Mouse (Mus musculus) C2C12 (cell line): ENCODE data around the gene 1700069L16Rik. TPM values are rescaled to one million over a fixed set of nuclear protein-coding genes. Genes with fewer than 3 reads are reported as not detected.

Experiments used
- H3K27me3 ChIP-seq: one replicate; pipeline ENCODE4 v1.6.1; 2011; ENCODE audit not compliant: control insufficient read depth, insufficient read depth, insufficient read length
- H3K36me3 ChIP-seq: one replicate; pipeline ENCODE4 v1.6.1; 2011; ENCODE audit not compliant: control insufficient read depth, insufficient read depth
- H3K4me3 ChIP-seq: one replicate; pipeline ENCODE4 v1.5.1; 2011; ENCODE audit warnings: mild to moderate bottlenecking, control low read depth; ENCODE audit not compliant: poor library complexity, insufficient read depth, severe bottlenecking
- H3K79me2 ChIP-seq: one replicate; pipeline ENCODE4 v1.6.1; 2011; ENCODE audit not compliant: control insufficient read depth, insufficient read depth
- H3K79me3 ChIP-seq: one replicate; pipeline ENCODE4 v1.6.1; 2011; ENCODE audit warnings: low read depth, control low read depth
- H3ac ChIP-seq: one replicate; pipeline ENCODE3; 2011; ENCODE audit warnings: low read depth; ENCODE audit not compliant: control insufficient read depth, insufficient read length
- CEBPB ChIP-seq: IDR thresholded peaks from one replicate; pipeline ENCODE4 v1.6.1; 2011; ENCODE audit warnings: low read depth, mild to moderate bottlenecking, control low read depth, moderate library complexity
- CTCF ChIP-seq: IDR thresholded peaks from one replicate; pipeline ENCODE4 v1.5.1; 2011; ENCODE audit not compliant: control insufficient read depth, insufficient read depth, insufficient read length
- FOSL1 ChIP-seq: IDR thresholded peaks from one replicate; pipeline ENCODE4 v1.8.0; 2011; ENCODE audit warnings: mild to moderate bottlenecking, low read length; ENCODE audit not compliant: poor library complexity, insufficient read depth, severe bottlenecking
- MAX ChIP-seq: IDR thresholded peaks from one replicate; pipeline ENCODE4 v1.6.1; 2011; ENCODE audit warnings: mild to moderate bottlenecking, control low read depth
- MYOD1 ChIP-seq: IDR thresholded peaks from one replicate; pipeline ENCODE4 v1.6.1; 2011; ENCODE audit warnings: low read depth; ENCODE audit not compliant: control insufficient read depth, insufficient read length
- MYOG ChIP-seq: IDR thresholded peaks from one replicate; pipeline ENCODE4 v1.6.1; 2011; ENCODE audit not compliant: control insufficient read depth, insufficient read length; ENCODE audit errors: extremely low read depth
- USF1 ChIP-seq: IDR thresholded peaks from one replicate; pipeline ENCODE4 v1.6.1; 2011; ENCODE audit warnings: low read depth, mild to moderate bottlenecking, control low read depth, moderate library complexity
- polyA plus RNA-seq: library from polyadenylated mRNA; unstranded; fragments of >200 nt; fragmentation: generic; extraction: Trizol; gene quantifications from one replicate; pipeline ENCODE4 v1.2.1, GENCODE M21; 2012; ENCODE audit warnings: missing spikeins

1700069L16Rik gene
- polyA plus RNA-seq, 1 experiment, result not detected

GRCm38 (mm10) chr5:113678743-113679452, 45.7 kb downstream of the 1700069L16Rik start:
- H3K79me3 ChIP-seq, result no peaks in the 10 kb centered on the region
- no peak overlapping the region for H3K4me3 ChIP-seq
- no peaks in the 10 kb centered on the region for H3K36me3 ChIP-seq
- TF ChIP-seq CEBPB, result no peak
- TF ChIP-seq FOSL1, result no peak
- no peak for TF ChIP-seq MYOD1
- no peak for TF ChIP-seq MAX
- no peak for TF ChIP-seq MYOG
- TF ChIP-seq CTCF, result no peak
- no peak for TF ChIP-seq USF1
- peaks cover 15% of the 10 kb centered on the region for H3K27me3 ChIP-seq
- H3ac ChIP-seq, result no peak overlapping the region
- no peaks in the 10 kb centered on the region for H3K79me2 ChIP-seq

GRCm38 (mm10) chr5:113677541-113677940, 47.0 kb downstream of the 1700069L16Rik start:
- Histone ChIP-seq H3ac (no peak overlapping the region), H3K79me2 (no peaks in the 10 kb centered on the region), H3K27me3 (peaks cover 6% of the 10 kb centered on the region), H3K36me3 (no peaks in the 10 kb centered on the region), H3K79me3 (no peaks in the 10 kb centered on the region), H3K4me3 (no peak overlapping the region)
- TF ChIP-seq CTCF, result no peak
- TF ChIP-seq CEBPB, result no peak
- no peak for TF ChIP-seq FOSL1
- no peak for TF ChIP-seq MYOG
- no peak for TF ChIP-seq MAX
- TF ChIP-seq MYOD1, result no peak
- TF ChIP-seq USF1, result no peak

- no peak for TF ChIP-seq FOSL1
- TF ChIP-seq CEBPB, result no peak
- TF ChIP-seq MAX, result no peak
- TF ChIP-seq MYOD1, result no peak
- no peak for TF ChIP-seq MYOG
- no peak for TF ChIP-seq CTCF
- TF ChIP-seq USF1, result no peak
- no peak overlapping the region for H3ac ChIP-seq
Observed at GRCm38 (mm10) chr5:113674851-113675250, 49.7 kb downstream of the 1700069L16Rik start.

GRCm38 (mm10) chr5:113672456-113672855, 52.1 kb downstream of the 1700069L16Rik start:
- H3K36me3 ChIP-seq, result no peaks in the 10 kb centered on the region
- no peak overlapping the region for H3K4me3 ChIP-seq
- no peaks in the 10 kb centered on the region for H3K79me2 ChIP-seq
- no peak for TF ChIP-seq MYOG
- no peaks in the 10 kb centered on the region for H3K27me3 ChIP-seq
- H3K79me3 ChIP-seq, result no peaks in the 10 kb centered on the region
- no peak overlapping the region for H3ac ChIP-seq

More at GRCm38 (mm10) chr5:113674851-113675250, 49.7 kb downstream of the 1700069L16Rik start:
- H3K27me3 ChIP-seq, result no peaks in the 10 kb centered on the region
- H3K36me3 ChIP-seq, result no peaks in the 10 kb centered on the region
- H3K79me2 ChIP-seq, result no peaks in the 10 kb centered on the region
- no peak overlapping the region for H3K4me3 ChIP-seq
- H3K79me3 ChIP-seq, result no peaks in the 10 kb centered on the region

GRCm38 (mm10) chr5:113670597-113670996, 54.0 kb downstream of the 1700069L16Rik start:
- no peaks in the 10 kb centered on the region for H3K79me2 ChIP-seq
- H3ac ChIP-seq, result no peak overlapping the region
- H3K4me3 ChIP-seq, result no peak overlapping the region
- H3K36me3 ChIP-seq, result no peaks in the 10 kb centered on the region
- no peaks in the 10 kb centered on the region for H3K27me3 ChIP-seq
- no peak for TF ChIP-seq FOSL1
- no peak for TF ChIP-seq USF1
- no peak for TF ChIP-seq MAX
- TF ChIP-seq CEBPB, result no peak
- TF ChIP-seq CTCF, result no peak
- no peak for TF ChIP-seq MYOG
- TF ChIP-seq MYOD1, result no peak
- H3K79me3 ChIP-seq, result no peaks in the 10 kb centered on the region

DNA sequence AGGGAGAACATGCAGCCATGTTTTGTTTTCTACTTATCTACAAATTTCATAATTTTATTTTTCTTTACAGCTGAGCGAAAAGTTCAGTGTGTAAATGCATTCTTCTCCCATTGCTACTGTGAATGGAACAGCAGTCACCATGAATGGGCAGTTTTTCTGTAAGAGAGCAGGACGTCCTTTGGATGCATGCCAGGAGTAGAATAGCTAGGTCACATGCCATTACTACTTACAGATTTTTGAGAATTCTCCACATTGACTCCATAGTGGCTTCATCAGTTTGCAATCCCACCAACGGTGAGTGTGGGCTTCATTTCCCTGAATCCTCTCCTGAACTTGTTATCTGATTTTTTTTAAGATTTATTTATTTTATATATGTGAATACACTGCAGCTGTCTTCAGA, 54.5 kb downstream of the 1700069L16Rik start:
- H3K27me3 ChIP-seq, result no peaks in the 10 kb centered on the region
- no peaks in the 10 kb centered on the region for H3K36me3 ChIP-seq
- no peak overlapping the region for H3ac ChIP-seq
- H3K79me2 ChIP-seq, result no peaks in the 10 kb centered on the region
- no peak overlapping the region for H3K4me3 ChIP-seq
- H3K79me3 ChIP-seq, result no peaks in the 10 kb centered on the region
- TF ChIP-seq USF1 (no peak), CEBPB (no peak), MYOG (no peak), MAX (no peak), MYOD1 (no peak), CTCF (no peak), FOSL1 (no peak)
